Mouse (Mus musculus) midbrain, embryonic 10.5 days (tissue): Measurements from ENCODE around the gene Cdkn2aip. TPM values are rescaled to one million over a fixed set of nuclear protein-coding genes. Genes with fewer than 3 reads are reported as not detected.

Source experiments
- DNase-seq: peaks from one replicate; pipeline ENCODE4 v3.0.0-alpha.2; 2017; ENCODE audit warnings: low spot score
- H3K27ac ChIP-seq: fragments of 300-500 bp; sonication (generic); replicated peaks from 2 replicates; pipeline ENCODE4 v1.5.1; 2016; ENCODE audit warnings: mild to moderate bottlenecking
- H3K27me3 ChIP-seq: fragments of 300-500 bp; sonication (generic); 2 replicates; pipeline ENCODE4 v1.6.1; 2016; ENCODE audit warnings: low read depth, mild to moderate bottlenecking; ENCODE audit not compliant: poor library complexity, severe bottlenecking
- H3K36me3 ChIP-seq: fragments of 300-500 bp; sonication (generic); 2 replicates; pipeline ENCODE4 v1.6.1; 2016; ENCODE audit warnings: mild to moderate bottlenecking, moderate library complexity
- H3K4me1 ChIP-seq: fragments of 300-500 bp; sonication (generic); 2 replicates; pipeline ENCODE4 v1.6.1; 2016
- H3K4me3 ChIP-seq: fragments of 300-500 bp; sonication (generic); 2 replicates; pipeline ENCODE4 v1.5.1; 2016; ENCODE audit warnings: mild to moderate bottlenecking, moderate library complexity
- H3K9me3 ChIP-seq: fragments of 300-500 bp; sonication (generic); replicated peaks from 2 replicates; pipeline ENCODE4 v1.6.1; 2016; ENCODE audit warnings: mild to moderate bottlenecking
- WGBS: fragments of 180-500 bp; shearing (Covaris S2); methylation state at CpG from one replicate; pipeline ENCODE4 v1.1.7; 2016; 5-methylcytosine and 5-hydroxymethylcytosine counted together
- polyA plus RNA-seq: library from polyadenylated mRNA; unstranded; fragments of >200 nt; fragmentation: Nextera tagmentation; extraction: Ambion mirVana; gene quantifications from 2 replicates; pipeline ENCODE4 v1.2.1, GENCODE M21; 2016

Cdkn2aip gene
- polyA plus RNA-seq, 1 experiment from 2014 or later, result 38.5 TPM

- no peak overlapping the region for H3K27ac ChIP-seq
- H3K4me3 ChIP-seq, result no peak overlapping the region
- no peaks in the 10 kb centered on the region for H3K36me3 ChIP-seq
- WGBS, result 70% methylated on average over 7 of the region's 7 CpGs
- H3K27me3 ChIP-seq, result no peaks in the 10 kb centered on the region
- H3K4me1 ChIP-seq, result no peaks in the 10 kb centered on the region
- H3K9me3 ChIP-seq, result no peaks in the 10 kb centered on the region
- DNase-seq, result peak; percentile 23
Observed at GRCm38 (mm10) chr8:47737120-47737519, 23.4 kb upstream of the Cdkn2aip start.

- Histone ChIP-seq H3K27me3 (no peaks in the 10 kb centered on the region), H3K36me3 (no peaks in the 10 kb centered on the region), H3K9me3 (no peaks in the 10 kb centered on the region), H3K27ac (no peak overlapping the region), H3K4me1 (peaks cover 7% of the 10 kb centered on the region), H3K4me3 (no peak overlapping the region)
- no peak for DNase-seq
- 81% methylated on average over 7 of the region's 7 CpGs for WGBS
Observed at GRCm38 (mm10) chr8:47729324-47729723, 15.6 kb upstream of the Cdkn2aip start.

DNA sequence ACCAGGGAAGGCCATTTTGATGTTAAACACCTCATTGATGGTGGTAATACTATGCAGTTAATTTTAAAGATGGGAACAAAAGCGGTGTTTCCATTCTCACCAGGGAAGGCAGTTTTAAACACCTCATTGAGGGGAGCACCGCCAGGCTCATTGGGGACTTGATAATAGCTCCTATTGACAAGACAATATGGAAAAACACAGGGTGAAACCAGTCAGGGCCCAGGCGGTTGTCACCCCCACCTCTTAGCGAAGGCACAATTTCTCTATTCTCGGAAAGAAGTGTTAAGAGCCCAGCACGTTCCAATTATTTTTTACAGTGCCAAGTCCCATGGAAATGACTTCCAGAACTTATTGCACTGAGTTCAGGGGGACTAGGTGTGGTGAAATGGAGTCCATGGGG, 13.2 kb upstream of the Cdkn2aip start:
- DNase-seq, result no peak
- peaks cover 7% of the 10 kb centered on the region for H3K4me1 ChIP-seq
- H3K27me3 ChIP-seq, result no peaks in the 10 kb centered on the region
- H3K9me3 ChIP-seq, result no peaks in the 10 kb centered on the region
- H3K4me3 ChIP-seq, result no peak overlapping the region
- WGBS, result 20% methylated on average over 6 of the region's 6 CpGs
- H3K36me3 ChIP-seq, result no peaks in the 10 kb centered on the region
- H3K27ac ChIP-seq, result no peak overlapping the region

DNA sequence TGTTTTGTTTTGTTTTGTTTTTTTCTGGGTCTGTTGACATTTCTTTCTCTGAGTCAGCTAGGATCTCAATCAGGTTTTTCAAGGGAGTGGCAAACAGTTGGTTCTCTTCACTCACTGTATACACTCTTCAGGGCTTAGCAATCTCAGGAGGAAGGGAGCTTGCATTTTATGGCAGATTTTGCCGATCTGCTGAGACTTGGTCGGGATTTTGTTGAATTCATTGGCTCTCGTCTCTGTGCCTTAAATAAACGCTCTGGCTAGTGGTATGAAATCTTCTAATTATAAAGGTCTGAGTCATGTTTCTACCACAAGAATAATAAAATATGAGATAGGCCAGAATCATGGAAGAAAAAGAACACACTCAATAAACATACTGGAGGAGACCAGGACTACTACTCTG, 7.9 kb upstream of the Cdkn2aip start:
- Histone ChIP-seq H3K4me3 (no peak overlapping the region), H3K4me1 (peaks cover 8% of the 10 kb centered on the region; the same call in 1 of the 2 replicates)
- 86% methylated on average over 4 of the region's 4 CpGs for WGBS

GRCm38 (mm10) chr8:47718641-47719040, 4.9 kb upstream of the Cdkn2aip start:
- Histone ChIP-seq H3K4me3 (no peak overlapping the region), H3K27me3 (no peaks in the 10 kb centered on the region), H3K4me1 (peaks cover 16% of the 10 kb centered on the region), H3K36me3 (no peaks in the 10 kb centered on the region), H3K27ac (no peak overlapping the region), H3K9me3 (no peaks in the 10 kb centered on the region)
- DNase-seq, result no peak
- WGBS, result 35% methylated on average over 11 of the region's 11 CpGs

More for the DNA sequence above, 7.9 kb upstream of the Cdkn2aip start:
- Histone ChIP-seq H3K27me3 (no peaks in the 10 kb centered on the region), H3K36me3 (no peaks in the 10 kb centered on the region), H3K27ac (no peak overlapping the region), H3K9me3 (no peaks in the 10 kb centered on the region)
- DNase-seq, result no peak

GRCm38 (mm10) chr8:47713171-47713663, 515 bp downstream of the Cdkn2aip start:
- no peak for DNase-seq
- Histone ChIP-seq H3K9me3 (no peaks in the 10 kb centered on the region), H3K27ac (peak overlapping the region; percentile 95), H3K27me3 (no peaks in the 10 kb centered on the region), H3K4me1 (peaks cover 24% of the 10 kb centered on the region), H3K4me3 (peak overlapping the region; percentile 98), H3K36me3 (peaks cover 40% of the 10 kb centered on the region)
- WGBS, result under 1% methylated on average over 44 of the region's 44 CpGs

GRCm38 (mm10) chr8:47708106-47708505, 5.6 kb downstream of the Cdkn2aip start:
- Histone ChIP-seq H3K9me3 (no peaks in the 10 kb centered on the region), H3K4me1 (peaks cover 16% of the 10 kb centered on the region), H3K36me3 (peaks cover 74% of the 10 kb centered on the region), H3K27me3 (no peaks in the 10 kb centered on the region), H3K27ac (no peak overlapping the region), H3K4me3 (no peak overlapping the region)
- 84% methylated on average over 5 of the region's 5 CpGs for WGBS
- no peak for DNase-seq

DNA sequence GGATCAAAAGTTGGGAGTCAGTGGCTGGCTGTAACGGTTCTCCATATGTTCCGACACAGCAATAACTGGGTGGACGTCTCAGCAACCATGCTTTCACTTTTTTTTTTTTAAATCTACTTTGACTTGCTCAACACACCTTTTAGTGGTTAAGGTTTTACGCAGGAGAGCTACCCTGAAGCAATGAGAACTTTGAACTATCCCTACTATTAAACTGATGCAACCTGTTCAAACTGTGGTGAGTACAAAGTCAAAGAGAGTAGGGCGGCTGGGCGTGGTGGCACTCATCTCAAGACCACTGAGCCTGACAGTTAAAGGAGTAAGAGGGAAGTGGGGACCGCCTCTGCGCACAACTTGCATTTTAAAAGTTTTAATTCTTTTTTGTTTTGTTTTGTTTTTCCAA, 7.0 kb downstream of the Cdkn2aip start:
- Histone ChIP-seq H3K36me3 (peaks cover 69% of the 10 kb centered on the region), H3K9me3 (no peaks in the 10 kb centered on the region), H3K27ac (no peak overlapping the region), H3K4me3 (no peak overlapping the region), H3K4me1 (peaks cover 5% of the 10 kb centered on the region), H3K27me3 (no peaks in the 10 kb centered on the region)
- 93% methylated on average over 8 of the region's 8 CpGs for WGBS
- no peak for DNase-seq

GRCm38 (mm10) chr8:47702333-47702732, 11.4 kb downstream of the Cdkn2aip start:
- Histone ChIP-seq H3K36me3 (peaks cover 26% of the 10 kb centered on the region), H3K9me3 (no peaks in the 10 kb centered on the region), H3K27ac (no peak overlapping the region), H3K27me3 (no peaks in the 10 kb centered on the region), H3K4me3 (no peak overlapping the region), H3K4me1 (no peaks in the 10 kb centered on the region)
- WGBS, result 49% methylated on average over 1 of the region's 1 CpGs
- DNase-seq, result no peak

DNA sequence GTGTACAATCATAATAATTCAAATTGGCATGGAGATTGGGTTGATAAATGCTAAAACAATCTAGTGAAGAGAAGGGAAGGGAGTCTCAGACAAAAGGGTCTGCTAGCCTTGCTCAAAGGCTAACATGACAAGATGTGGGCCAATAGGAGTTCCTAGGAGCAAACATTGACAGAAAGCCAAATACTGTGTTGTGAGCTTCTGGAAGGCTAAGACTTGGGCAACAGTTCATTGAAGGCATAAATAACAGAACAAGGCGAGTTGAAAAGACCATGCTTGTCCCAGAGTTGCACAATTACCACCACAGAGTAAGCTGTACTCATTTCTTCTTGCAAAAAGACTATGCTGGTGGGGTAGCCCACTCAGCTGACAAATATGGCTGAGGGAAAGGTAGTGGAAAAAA, 16.0 kb downstream of the Cdkn2aip start:
- Histone ChIP-seq H3K4me3 (no peak overlapping the region), H3K9me3 (no peaks in the 10 kb centered on the region), H3K4me1 (no peaks in the 10 kb centered on the region), H3K36me3 (no peaks in the 10 kb centered on the region), H3K27me3 (no peaks in the 10 kb centered on the region), H3K27ac (no peak overlapping the region)
- DNase-seq, result no peak
- WGBS, result 78% methylated on average over 1 of the region's 1 CpGs

DNA sequence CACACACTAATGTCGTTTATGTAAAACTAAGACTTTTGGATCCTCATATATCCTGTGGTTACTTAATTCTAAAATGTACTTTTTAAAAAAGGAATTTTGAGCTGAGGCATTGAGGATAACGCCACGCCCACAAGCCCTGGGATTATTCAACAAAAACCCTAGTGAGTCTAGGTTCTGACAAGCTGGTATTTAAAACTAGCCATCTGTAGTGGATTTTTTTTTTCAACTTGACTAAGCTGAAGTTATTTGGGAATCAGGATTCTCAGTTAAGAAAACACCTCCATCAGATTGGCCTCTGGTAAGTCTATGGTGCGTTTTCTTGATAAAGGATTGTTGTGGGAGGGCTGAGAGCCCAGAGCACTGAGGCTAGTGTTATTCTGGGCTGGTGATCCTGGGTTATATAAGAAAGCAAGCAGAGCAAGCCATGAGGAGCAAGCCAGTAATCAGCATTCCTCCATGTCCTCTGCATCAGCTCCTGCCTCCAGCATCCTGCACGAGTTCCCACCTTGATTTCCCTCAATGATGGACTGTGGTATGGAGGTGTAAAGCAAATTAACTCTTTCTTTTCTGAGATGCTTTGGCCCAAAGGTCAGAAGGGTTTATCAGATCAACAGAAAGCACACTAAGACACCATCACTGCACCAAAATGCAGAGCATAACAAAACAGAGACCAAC, 18.2 kb downstream of the Cdkn2aip start:
- Histone ChIP-seq H3K4me1 (peaks cover 14% of the 10 kb centered on the region), H3K27ac (no peak overlapping the region), H3K9me3 (no peaks in the 10 kb centered on the region), H3K27me3 (peaks cover 8% of the 10 kb centered on the region; the same call in 1 of the 2 replicates), H3K36me3 (no peaks in the 10 kb centered on the region), H3K4me3 (no peak overlapping the region)
- WGBS, result 84% methylated on average over 5 of the region's 5 CpGs
- no peak for DNase-seq

GRCm38 (mm10) chr8:47693119-47693518, 20.6 kb downstream of the Cdkn2aip start:
- WGBS, result 29% methylated on average over 2 of the region's 2 CpGs
- peak; percentile 78 for DNase-seq
- peaks cover 8% of the 10 kb centered on the region; the same call in 1 of the 2 replicates for H3K27me3 ChIP-seq
- H3K4me1 ChIP-seq, result peaks cover 27% of the 10 kb centered on the region
- H3K9me3 ChIP-seq, result peaks cover 4% of the 10 kb centered on the region; the same call in 1 of the 2 replicates
- no peak overlapping the region for H3K27ac ChIP-seq
- no peaks in the 10 kb centered on the region for H3K36me3 ChIP-seq
- H3K4me3 ChIP-seq, result no peak overlapping the region

DNA sequence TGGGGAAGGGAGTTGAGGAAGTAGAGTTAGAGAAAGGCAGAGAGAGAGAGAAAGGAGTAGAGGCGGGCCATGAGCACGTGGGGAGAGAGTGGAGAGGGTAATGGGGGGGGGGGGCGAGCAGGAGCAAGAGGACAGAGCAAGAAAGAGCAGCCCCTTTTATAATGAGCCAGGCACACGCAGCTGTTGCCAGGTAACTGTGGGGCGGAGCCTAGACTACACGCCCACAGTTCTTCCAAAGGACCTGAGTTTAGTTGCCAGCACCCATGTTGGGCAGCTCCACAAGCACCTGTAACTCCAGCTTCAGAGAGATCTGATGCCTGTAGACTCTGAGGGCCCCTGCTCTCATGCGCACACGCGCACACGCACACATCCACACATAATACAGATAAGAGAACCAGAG, 21.9 kb downstream of the Cdkn2aip start:
- Histone ChIP-seq H3K9me3 (peaks cover 4% of the 10 kb centered on the region; the same call in 1 of the 2 replicates), H3K4me1 (peaks cover 27% of the 10 kb centered on the region), H3K36me3 (no peaks in the 10 kb centered on the region), H3K4me3 (no peak overlapping the region), H3K27me3 (peaks cover 8% of the 10 kb centered on the region; the same call in 1 of the 2 replicates), H3K27ac (peak overlapping the region; percentile 84; the same call in 1 of the 2 replicates)
- DNase-seq, result no peak
- WGBS, result 74% methylated on average over 9 of the region's 10 CpGs
